Mouse (Mus musculus) cerebellum, adult 2 months (tissue): ENCODE measurements around the gene Eml1.

Source experiments
- CTCF ChIP-seq: fragments of 200-500 bp; IDR thresholded peaks from 2 replicates; pipeline ENCODE4 v1.5.1; 2011; ENCODE audit warnings: low read depth, mild to moderate bottlenecking, control low read depth, low read length, moderate library complexity, borderline replicate concordance; ENCODE audit not compliant: insufficient read depth
- POLR2A ChIP-seq: fragments of 200-500 bp; IDR thresholded peaks from 2 replicates; pipeline ENCODE4 v1.6.1; 2011; ENCODE audit warnings: low read length, control low read depth, borderline replicate concordance; ENCODE audit not compliant: insufficient read depth

DNA sequence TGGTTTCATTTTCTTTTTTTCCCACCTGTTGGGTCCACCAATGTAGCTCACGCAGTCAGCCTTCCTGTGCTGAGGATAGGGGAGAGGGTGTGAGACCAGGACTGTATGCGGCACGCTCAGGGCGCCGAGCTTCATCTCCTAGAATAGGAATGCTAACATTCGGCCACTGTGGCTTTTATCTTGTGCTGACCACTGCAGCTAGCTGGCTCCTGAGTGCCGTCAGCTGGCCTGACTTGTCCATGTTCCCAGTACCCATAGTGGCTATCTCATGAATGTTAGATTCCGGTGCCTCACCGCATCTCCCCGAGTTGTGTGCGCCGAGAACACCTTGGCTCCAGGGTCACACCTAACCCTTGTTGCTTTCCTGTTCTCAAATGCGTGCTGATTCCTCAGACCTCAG lies 66.7 kb downstream of the Eml1 start:
- no peak for TF ChIP-seq CTCF
- TF ChIP-seq POLR2A = no peak
